Mouse (Mus musculus) midbrain, embryonic 14.5 days (tissue): ENCODE measurements around the gene Adgrl3. TPM values are rescaled to one million over a fixed set of nuclear protein-coding genes. Genes with fewer than 3 reads are reported as not detected.

Source experiments
- ATAC-seq: fragments of 200-750 bp; cut with Nextera tagmentation; 2 replicates; pipeline ENCODE4 v1.8.0; 2017; ENCODE audit warnings: moderate number of reproducible peaks, moderate library complexity; ENCODE audit not compliant: low FRiP score, low TSS enrichment
- DNase-seq: peaks from one replicate; pipeline ENCODE4 v3.0.0-alpha.2; 2015
- H3K27ac ChIP-seq: fragments of 300-500 bp; sonication (generic); replicated peaks from 2 replicates; pipeline ENCODE4 v1.5.1; 2014; ENCODE audit warnings: mild to moderate bottlenecking, low read depth, low read length, moderate library complexity
- H3K27me3 ChIP-seq: fragments of 300-500 bp; sonication (generic); 2 replicates; pipeline ENCODE4 v1.6.1; 2014; ENCODE audit warnings: low read length, control low read depth, mixed read lengths; ENCODE audit not compliant: control insufficient read depth, insufficient read depth
- H3K36me3 ChIP-seq: fragments of 300-500 bp; sonication (generic); 2 replicates; pipeline ENCODE4 v1.6.1; 2014; ENCODE audit warnings: low read length, control low read depth; ENCODE audit not compliant: control insufficient read depth, insufficient read depth
- H3K4me1 ChIP-seq: fragments of 300-500 bp; sonication (generic); 2 replicates; pipeline ENCODE4 v1.6.1; 2014; ENCODE audit warnings: mild to moderate bottlenecking, antibody characterized with exemption, low read length, control low read depth; ENCODE audit not compliant: control insufficient read depth, insufficient read depth
- H3K4me2 ChIP-seq: fragments of 300-500 bp; sonication (generic); 2 replicates; pipeline ENCODE4 v1.6.1; 2014; ENCODE audit warnings: mild to moderate bottlenecking, low read length, moderate library complexity
- H3K4me3 ChIP-seq: fragments of 300-500 bp; sonication (generic); replicated peaks from 2 replicates; pipeline ENCODE4 v1.5.1; 2014; ENCODE audit warnings: low read depth, low read length
- H3K9ac ChIP-seq: fragments of 300-500 bp; sonication (generic); replicated peaks from 2 replicates; pipeline ENCODE4 v1.6.1; 2014; ENCODE audit warnings: mild to moderate bottlenecking, low read length, moderate library complexity
- H3K9me3 ChIP-seq: fragments of 300-500 bp; sonication (generic); 2 replicates; pipeline ENCODE4 v1.6.1; 2016; ENCODE audit warnings: low read length, control low read depth, mixed read lengths; ENCODE audit not compliant: control insufficient read depth
- WGBS: fragments of 180-500 bp; shearing (Covaris S2); extraction: QIAGEN DNeasy Blood & Tissue Kit; methylation state at CpG from one replicate; pipeline ENCODE4 v1.1.7; 2014; 5-methylcytosine and 5-hydroxymethylcytosine counted together
- polyA plus RNA-seq: library from polyadenylated mRNA; unstranded; fragments of >200 nt; fragmentation: Nextera tagmentation; extraction: Ambion mirVana; gene quantifications from 2 replicates; pipeline ENCODE4 v1.2.1, GENCODE M21; 2014

Gene Adgrl3
- polyA plus RNA-seq, 1 experiment from 2014 or later, result 77.5 TPM

- Histone ChIP-seq H3K27ac (no peak overlapping the region), H3K27me3 (no peaks in the 10 kb centered on the region), H3K4me2 (no peak overlapping the region), H3K9me3 (peaks cover 3% of the 10 kb centered on the region; the same call in 1 of the 2 replicates), H3K4me3 (no peak overlapping the region), H3K9ac (no peak overlapping the region), H3K4me1 (no peaks in the 10 kb centered on the region), H3K36me3 (peaks cover 13% of the 10 kb centered on the region)
- WGBS, result 93% methylated on average over 24 of the region's 24 CpGs
- no peak for ATAC-seq
- no peak for DNase-seq
Measured at GRCm38 (mm10) chr5:81794601-81795000, 774.7 kb downstream of the Adgrl3 start.

GRCm38 (mm10) chr5:81796128-81796527 is 776.2 kb downstream of the Adgrl3 start:
- DNase-seq, result no peak
- WGBS, result 84% methylated on average over 4 of the region's 4 CpGs
- Histone ChIP-seq H3K4me3 (no peak overlapping the region), H3K36me3 (peaks cover 13% of the 10 kb centered on the region), H3K27ac (no peak overlapping the region), H3K4me2 (no peak overlapping the region), H3K9ac (no peak overlapping the region), H3K4me1 (no peaks in the 10 kb centered on the region), H3K27me3 (no peaks in the 10 kb centered on the region), H3K9me3 (peaks cover 3% of the 10 kb centered on the region; the same call in 1 of the 2 replicates)
- ATAC-seq, result no peak

- no peak for ATAC-seq
- no peaks in the 10 kb centered on the region for H3K27me3 ChIP-seq
- no peaks in the 10 kb centered on the region for H3K36me3 ChIP-seq
- WGBS, result 61% methylated on average over 5 of the region's 5 CpGs
- peak; percentile 43 for DNase-seq
- no peak overlapping the region for H3K4me3 ChIP-seq
- no peaks in the 10 kb centered on the region for H3K4me1 ChIP-seq
- H3K4me2 ChIP-seq, result no peak overlapping the region
- no peak overlapping the region for H3K27ac ChIP-seq
- no peak overlapping the region for H3K9ac ChIP-seq
- no peaks in the 10 kb centered on the region for H3K9me3 ChIP-seq
Measured at GRCm38 (mm10) chr5:81810966-81811365, 791.0 kb downstream of the Adgrl3 start.

- WGBS, result 92% methylated on average over 1 of the region's 1 CpGs
- H3K9me3 ChIP-seq, result no peaks in the 10 kb centered on the region
- H3K36me3 ChIP-seq, result no peaks in the 10 kb centered on the region
- DNase-seq (no peak), ATAC-seq (no peak)
- H3K27me3 ChIP-seq, result no peaks in the 10 kb centered on the region
- H3K9ac ChIP-seq, result no peak overlapping the region
- no peaks in the 10 kb centered on the region for H3K4me1 ChIP-seq
- no peak overlapping the region for H3K27ac ChIP-seq
- H3K4me2 ChIP-seq, result no peak overlapping the region
- H3K4me3 ChIP-seq, result no peak overlapping the region
Measured at GRCm38 (mm10) chr5:81832076-81832475, 812.1 kb downstream of the Adgrl3 start.

- Histone ChIP-seq H3K4me1 (no peaks in the 10 kb centered on the region), H3K36me3 (no peaks in the 10 kb centered on the region), H3K9me3 (no peaks in the 10 kb centered on the region), H3K27me3 (no peaks in the 10 kb centered on the region), H3K4me3 (no peak overlapping the region), H3K27ac (no peak overlapping the region), H3K9ac (no peak overlapping the region), H3K4me2 (no peak overlapping the region)
- 90% methylated on average over 2 of the region's 2 CpGs for WGBS
- ATAC-seq (no peak), DNase-seq (no peak)
Measured at GRCm38 (mm10) chr5:81832679-81833078, 812.7 kb downstream of the Adgrl3 start.

- DNase-seq, result no peak
- 92% methylated on average over 2 of the region's 2 CpGs for WGBS
- H3K4me1 ChIP-seq, result no peaks in the 10 kb centered on the region
Measured at GRCm38 (mm10) chr5:81837860-81838259, 817.9 kb downstream of the Adgrl3 start.

GRCm38 (mm10) chr5:81843798-81844197 is 823.9 kb downstream of the Adgrl3 start:
- ATAC-seq, result no peak; the same call in 1 of the 2 replicates
- peak; percentile 45 for DNase-seq

More at GRCm38 (mm10) chr5:81837860-81838259, 817.9 kb downstream of the Adgrl3 start:
- no peak for ATAC-seq
- no peaks in the 10 kb centered on the region for H3K27me3 ChIP-seq
- no peaks in the 10 kb centered on the region for H3K9me3 ChIP-seq
- no peak overlapping the region for H3K4me2 ChIP-seq
- H3K27ac ChIP-seq, result no peak overlapping the region
- H3K36me3 ChIP-seq, result no peaks in the 10 kb centered on the region
- H3K4me3 ChIP-seq, result no peak overlapping the region
- no peak overlapping the region for H3K9ac ChIP-seq

GRCm38 (mm10) chr5:81870336-81870735 is 850.4 kb downstream of the Adgrl3 start:
- Histone ChIP-seq H3K4me2 (no peak overlapping the region), H3K4me1 (no peaks in the 10 kb centered on the region), H3K9me3 (no peaks in the 10 kb centered on the region), H3K27ac (no peak overlapping the region), H3K4me3 (no peak overlapping the region), H3K27me3 (no peaks in the 10 kb centered on the region), H3K36me3 (no peaks in the 10 kb centered on the region), H3K9ac (no peak overlapping the region)
- no peak for DNase-seq
- WGBS, result 77% methylated on average over 6 of the region's 6 CpGs
- ATAC-seq, result no peak

More at GRCm38 (mm10) chr5:81843798-81844197, 823.9 kb downstream of the Adgrl3 start:
- 0 out of 2 replicates have a peak, but pooled peaks cover 3% of the 10 kb centered on the region for H3K4me1 ChIP-seq
- H3K4me3 ChIP-seq, result no peak overlapping the region
- no peak overlapping the region for H3K27ac ChIP-seq
- no peaks in the 10 kb centered on the region for H3K36me3 ChIP-seq
- no peaks in the 10 kb centered on the region for H3K27me3 ChIP-seq
- no peaks in the 10 kb centered on the region for H3K9me3 ChIP-seq
- H3K4me2 ChIP-seq, result no peak overlapping the region
- H3K9ac ChIP-seq, result no peak overlapping the region
- WGBS, result 17% methylated on average over 4 of the region's 4 CpGs
